Mouse (Mus musculus) limb, embryonic 13.5 days (tissue): ENCODE results near the gene Fxyd5. TPM values are rescaled to one million over a fixed set of nuclear protein-coding genes. Genes with fewer than 3 reads are reported as not detected.

Source experiments
- ATAC-seq: fragments of 200-750 bp; cut with Nextera tagmentation; 2 replicates; pipeline ENCODE4 v1.8.0; 2017; ENCODE audit warnings: low read depth, moderate number of reproducible peaks, moderate TSS enrichment; ENCODE audit not compliant: low FRiP score
- H3K27ac ChIP-seq: fragments of 300-500 bp; sonication (generic); 2 replicates; pipeline ENCODE4 v1.5.1; 2015; ENCODE audit warnings: inconsistent platforms, mild to moderate bottlenecking, moderate library complexity
- H3K27me3 ChIP-seq: fragments of 300-500 bp; sonication (generic); 2 replicates; pipeline ENCODE4 v1.6.1; 2015; ENCODE audit warnings: mild to moderate bottlenecking, inconsistent platforms
- H3K36me3 ChIP-seq: fragments of 300-500 bp; sonication (generic); 2 replicates; pipeline ENCODE4 v1.6.1; 2015; ENCODE audit warnings: inconsistent platforms, mild to moderate bottlenecking, moderate library complexity
- H3K4me1 ChIP-seq: fragments of 300-500 bp; sonication (generic); 2 replicates; pipeline ENCODE4 v1.6.1; 2015; ENCODE audit warnings: inconsistent platforms
- H3K4me2 ChIP-seq: fragments of 300-500 bp; sonication (generic); replicated peaks from 2 replicates; pipeline ENCODE4 v1.6.1; 2015; ENCODE audit warnings: inconsistent platforms, mild to moderate bottlenecking, moderate library complexity
- H3K4me3 ChIP-seq: fragments of 300-500 bp; sonication (generic); 2 replicates; pipeline ENCODE4 v1.5.1; 2015; ENCODE audit warnings: moderate library complexity, mild to moderate bottlenecking, inconsistent platforms
- H3K9ac ChIP-seq: fragments of 300-500 bp; sonication (generic); 2 replicates; pipeline ENCODE4 v1.6.1; 2015; ENCODE audit warnings: mild to moderate bottlenecking, inconsistent platforms
- H3K9me3 ChIP-seq: fragments of 300-500 bp; sonication (generic); 2 replicates; pipeline ENCODE4 v1.6.1; 2016; ENCODE audit warnings: inconsistent platforms
- WGBS: fragments of 180-500 bp; shearing (Covaris S2); methylation state at CpG from one replicate; pipeline ENCODE4 v1.1.7; 2015; 5-methylcytosine and 5-hydroxymethylcytosine counted together
- polyA plus RNA-seq: library from polyadenylated mRNA; unstranded; fragments of >200 nt; fragmentation: Nextera tagmentation; extraction: Ambion mirVana; gene quantifications from 2 replicates; pipeline ENCODE4 v1.2.1, GENCODE M21; 2015

Gene Fxyd5
- polyA plus RNA-seq, 1 experiment from 2014 or later: 17.1 TPM

- Histone ChIP-seq H3K9ac (no peak overlapping the region), H3K27ac (no peak overlapping the region), H3K4me2 (no peak overlapping the region), H3K27me3 (no peaks in the 10 kb centered on the region), H3K4me3 (no peak overlapping the region), H3K4me1 (peaks cover 5% of the 10 kb centered on the region), H3K36me3 (no peaks in the 10 kb centered on the region), H3K9me3 (no peaks in the 10 kb centered on the region)
- WGBS: 65% methylated on average over 11 of the region's 11 CpGs
- no peak for ATAC-seq
These were observed 17.8 kb upstream of the Fxyd5 start for GRCm38 (mm10) chr7:31059919-31060620.

DNA sequence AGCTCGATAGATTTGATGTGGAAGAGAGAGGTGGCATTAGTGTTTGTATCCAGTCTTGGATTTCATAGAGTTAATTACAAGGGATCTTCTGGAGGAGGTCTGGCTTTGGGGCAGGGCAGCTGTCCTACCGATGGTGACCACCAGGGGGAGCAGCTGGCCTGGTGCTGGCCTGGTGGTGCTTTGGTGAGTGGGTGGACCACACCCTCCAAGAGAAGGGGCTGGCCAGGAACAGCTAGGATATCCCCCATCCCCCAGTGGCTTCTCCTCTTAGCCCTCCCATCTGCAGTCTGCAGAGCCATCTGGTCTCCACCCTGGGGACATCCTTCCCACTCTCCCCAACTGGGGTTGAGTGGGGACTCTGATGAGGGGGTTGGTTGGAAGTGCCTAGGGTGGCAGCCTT is 16.8 kb upstream of the Fxyd5 start, which contains the start of gene Lgi4:
Gene Lgi4, plus strand, starts transcription at position 235 of the 400 bp plus-strand sequence.
- H3K4me1 ChIP-seq: peaks cover 15% of the 10 kb centered on the region
- peak within 1 kb of the TSS; percentile 8; the same call in 1 of the 2 replicates for H3K9ac ChIP-seq
- no peak within 1 kb of the TSS for H3K4me2 ChIP-seq
- H3K36me3 ChIP-seq: no peaks in the 10 kb centered on the region
- no peaks in the 10 kb centered on the region for H3K9me3 ChIP-seq
- 2% methylated on average over 2 of the region's 2 CpGs for WGBS
- no peak within 1 kb of the TSS for H3K4me3 ChIP-seq
- peak; percentile 4; the same call in 1 of the 2 replicates for ATAC-seq
- no peak within 1 kb of the TSS for H3K27ac ChIP-seq
- peaks cover 9% of the 10 kb centered on the region for H3K27me3 ChIP-seq

- WGBS: 86% methylated on average over 6 of the region's 6 CpGs
- H3K4me3 ChIP-seq: no peak overlapping the region
- no peak overlapping the region for H3K27ac ChIP-seq
- H3K9me3 ChIP-seq: no peaks in the 10 kb centered on the region
- no peak for ATAC-seq
- peaks cover 23% of the 10 kb centered on the region for H3K4me1 ChIP-seq
- H3K4me2 ChIP-seq: no peak overlapping the region
- H3K27me3 ChIP-seq: peaks cover 18% of the 10 kb centered on the region
- peak overlapping the region; percentile 8; the same call in 1 of the 2 replicates for H3K9ac ChIP-seq
- no peaks in the 10 kb centered on the region for H3K36me3 ChIP-seq
These were observed 15.9 kb upstream of the Fxyd5 start for GRCm38 (mm10) chr7:31058211-31058610.

DNA sequence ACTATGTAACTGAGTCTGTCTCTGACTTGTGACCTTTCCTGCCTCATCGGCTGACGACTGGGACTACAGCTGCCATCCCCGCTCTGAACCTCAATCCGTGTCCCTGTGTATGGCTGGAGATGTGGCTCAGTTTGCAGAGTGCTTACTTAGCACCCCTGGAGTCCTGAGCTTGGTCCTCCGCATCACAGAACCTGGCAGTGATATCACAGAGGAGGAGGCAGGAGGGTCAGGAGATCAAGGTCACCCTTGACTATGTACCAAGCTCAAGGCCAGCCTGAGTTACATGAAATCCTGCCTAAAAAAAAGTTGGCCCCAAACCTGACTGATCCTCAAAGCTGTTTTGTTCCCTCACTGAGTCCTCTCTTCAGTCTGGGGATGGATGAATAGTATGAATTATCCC is 15.4 kb upstream of the Fxyd5 start:
- Histone ChIP-seq H3K4me1 (peaks cover 28% of the 10 kb centered on the region), H3K27ac (no peak overlapping the region), H3K9ac (no peak overlapping the region), H3K4me3 (no peak overlapping the region), H3K36me3 (no peaks in the 10 kb centered on the region), H3K27me3 (peaks cover 23% of the 10 kb centered on the region), H3K4me2 (no peak overlapping the region), H3K9me3 (no peaks in the 10 kb centered on the region)
- no peak for ATAC-seq
- WGBS: 60% methylated on average over 5 of the region's 5 CpGs

DNA sequence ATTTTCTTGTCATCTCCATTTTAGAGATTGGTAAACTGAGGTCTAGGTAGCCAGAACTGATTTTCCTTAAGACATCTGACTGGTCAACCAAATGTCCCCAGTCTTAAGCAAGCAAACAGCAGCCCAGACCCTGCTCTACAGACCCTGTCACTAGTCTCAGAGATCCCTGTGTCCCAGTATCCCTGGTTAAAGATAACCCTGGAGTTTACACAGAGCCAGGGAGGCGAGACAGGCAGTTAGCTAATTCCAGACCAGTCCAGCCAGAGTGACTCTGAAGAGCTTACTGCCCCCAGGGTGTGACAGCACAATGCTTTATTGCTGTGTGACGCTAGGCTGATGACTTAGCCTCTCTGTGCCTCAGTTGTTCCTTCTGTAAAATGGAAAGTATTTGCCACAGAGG is 14.8 kb upstream of the Fxyd5 start, which contains the start of gene Fxyd1:
Gene Fxyd1, minus strand, starts transcription at position 129 of the 400 bp plus-strand sequence.
- no peak within 1 kb of the TSS for H3K9ac ChIP-seq
- no peak for ATAC-seq
- 77% methylated on average over 2 of the region's 2 CpGs for WGBS
- no peak within 1 kb of the TSS for H3K4me3 ChIP-seq
- peak within 1 kb of the TSS; percentile 22; the same call in 1 of the 2 replicates for H3K27ac ChIP-seq
- peaks cover 29% of the 10 kb centered on the region for H3K27me3 ChIP-seq
- no peaks in the 10 kb centered on the region for H3K9me3 ChIP-seq
- no peak within 1 kb of the TSS for H3K4me2 ChIP-seq
- no peaks in the 10 kb centered on the region for H3K36me3 ChIP-seq
- peaks cover 34% of the 10 kb centered on the region for H3K4me1 ChIP-seq

DNA sequence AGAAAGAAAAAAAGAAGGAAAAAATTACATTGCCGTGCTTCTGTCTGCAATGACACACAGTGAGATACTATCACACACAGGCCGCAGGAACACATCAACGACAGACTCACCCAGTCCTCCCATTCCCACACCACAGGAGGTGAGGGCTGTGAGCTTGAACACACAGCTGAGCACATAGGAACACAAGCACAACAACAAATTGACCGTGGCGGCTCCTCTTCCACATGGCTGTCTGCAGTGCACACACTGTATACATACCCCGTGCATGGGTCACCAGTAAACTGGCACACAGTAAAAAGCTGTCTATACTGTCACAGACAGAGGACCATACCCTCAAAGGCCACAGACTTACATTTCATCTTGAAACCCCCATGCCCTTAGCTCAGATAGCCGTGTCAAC is 14.2 kb upstream of the Fxyd5 start:
- no peak overlapping the region for H3K9ac ChIP-seq
- H3K27ac ChIP-seq: no peak overlapping the region
- no peak overlapping the region for H3K4me2 ChIP-seq
- peaks cover 36% of the 10 kb centered on the region for H3K27me3 ChIP-seq
- no peak overlapping the region for H3K4me3 ChIP-seq
- H3K36me3 ChIP-seq: no peaks in the 10 kb centered on the region
- no peak for ATAC-seq
- H3K9me3 ChIP-seq: no peaks in the 10 kb centered on the region
- peaks cover 40% of the 10 kb centered on the region for H3K4me1 ChIP-seq
- 79% methylated on average over 7 of the region's 7 CpGs for WGBS

- Histone ChIP-seq H3K4me1 (peaks cover 46% of the 10 kb centered on the region), H3K4me2 (peak overlapping the region; percentile 60; the same call in 1 of the 2 replicates), H3K9ac (no peak overlapping the region), H3K4me3 (no peak overlapping the region), H3K27me3 (peaks cover 41% of the 10 kb centered on the region), H3K27ac (peak overlapping the region; percentile 22; the same call in 1 of the 2 replicates), H3K36me3 (no peaks in the 10 kb centered on the region), H3K9me3 (no peaks in the 10 kb centered on the region)
- no peak for ATAC-seq
- WGBS: 25% methylated on average over 3 of the region's 4 CpGs
These were observed 13.6 kb upstream of the Fxyd5 start for GRCm38 (mm10) chr7:31055883-31056282.

GRCm38 (mm10) chr7:31055354-31055824 is 13.1 kb upstream of the Fxyd5 start:
- Histone ChIP-seq H3K4me3 (peak overlapping the region; percentile 29), H3K9me3 (no peaks in the 10 kb centered on the region), H3K4me2 (peak overlapping the region; percentile 60), H3K36me3 (no peaks in the 10 kb centered on the region), H3K27me3 (peaks cover 46% of the 10 kb centered on the region), H3K27ac (peak overlapping the region; percentile 63), H3K9ac (peak overlapping the region; percentile 46; the same call in 1 of the 2 replicates), H3K4me1 (peaks cover 51% of the 10 kb centered on the region)
- ATAC-seq: peak; percentile 85
- WGBS: 6% methylated on average over 10 of the region's 10 CpGs

- H3K9me3 ChIP-seq: no peaks in the 10 kb centered on the region
- H3K36me3 ChIP-seq: no peaks in the 10 kb centered on the region
- ATAC-seq: peak; percentile 1; the same call in 1 of the 2 replicates
- H3K4me3 ChIP-seq: peak overlapping the region; percentile 29
- peak overlapping the region; percentile 60 for H3K4me2 ChIP-seq
- peaks cover 52% of the 10 kb centered on the region for H3K27me3 ChIP-seq
- peaks cover 57% of the 10 kb centered on the region for H3K4me1 ChIP-seq
- peak overlapping the region; percentile 46 for H3K9ac ChIP-seq
- 45% methylated on average over 11 of the region's 11 CpGs for WGBS
- H3K27ac ChIP-seq: peak overlapping the region; percentile 63; the same call in 1 of the 2 replicates
These were observed 12.5 kb upstream of the Fxyd5 start for GRCm38 (mm10) chr7:31054661-31055320.

GRCm38 (mm10) chr7:31053882-31054447 is 11.7 kb upstream of the Fxyd5 start:
- H3K9me3 ChIP-seq: no peaks in the 10 kb centered on the region
- peak overlapping the region; percentile 60 for H3K4me2 ChIP-seq
- no peak overlapping the region for H3K27ac ChIP-seq
- no peak for ATAC-seq
- peaks cover 60% of the 10 kb centered on the region for H3K27me3 ChIP-seq
- H3K4me1 ChIP-seq: peaks cover 65% of the 10 kb centered on the region
- H3K36me3 ChIP-seq: no peaks in the 10 kb centered on the region
- no peak overlapping the region for H3K9ac ChIP-seq
- 22% methylated on average over 10 of the region's 10 CpGs for WGBS
- H3K4me3 ChIP-seq: no peak overlapping the region

DNA sequence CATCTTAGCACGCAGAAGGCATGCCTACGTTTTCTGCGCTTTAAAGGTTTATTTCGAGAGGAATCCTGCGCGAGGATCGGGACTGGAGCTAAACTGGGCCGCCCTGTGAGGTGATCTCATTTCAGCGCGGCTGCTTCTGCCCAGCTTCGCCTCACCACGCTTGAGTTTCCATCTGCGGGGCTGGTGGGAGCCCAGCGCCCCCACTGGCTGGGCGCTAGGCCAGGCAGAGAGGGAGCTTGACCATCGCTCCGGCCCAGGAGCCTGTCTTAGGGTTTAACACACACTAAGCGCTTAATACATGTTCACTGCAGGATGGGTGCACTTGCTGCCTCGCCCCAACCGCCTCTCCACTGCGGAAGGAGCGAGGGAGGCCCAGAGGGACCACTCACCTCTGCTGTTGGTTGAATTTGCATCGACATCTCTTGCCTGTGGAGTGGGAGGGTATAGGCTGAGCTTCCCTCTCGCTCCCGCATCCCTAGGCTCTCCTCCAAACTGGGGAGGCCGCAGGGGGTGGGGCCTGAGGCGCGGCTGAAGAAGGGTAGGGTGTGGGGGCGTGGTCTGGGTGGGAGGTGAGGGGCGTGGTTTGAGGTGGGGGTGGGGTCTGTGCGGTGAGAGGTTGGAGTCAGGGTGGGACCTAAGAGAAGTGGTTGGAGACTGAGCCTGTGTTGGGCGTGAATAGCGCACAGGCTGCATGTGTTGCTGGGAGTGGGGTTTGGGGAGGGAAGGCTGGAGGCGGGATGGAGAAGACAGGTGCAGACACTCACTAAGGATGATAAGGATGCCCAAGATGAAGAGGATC is 10.6 kb upstream of the Fxyd5 start:
- H3K9ac ChIP-seq: no peak overlapping the region
- peaks cover 71% of the 10 kb centered on the region for H3K27me3 ChIP-seq
- H3K36me3 ChIP-seq: no peaks in the 10 kb centered on the region
- peaks cover 65% of the 10 kb centered on the region for H3K4me1 ChIP-seq
- H3K4me2 ChIP-seq: peak overlapping the region; percentile 60
- peak; percentile 13; the same call in 1 of the 2 replicates for ATAC-seq
- peak overlapping the region; percentile 35 for H3K4me3 ChIP-seq
- no peak overlapping the region for H3K27ac ChIP-seq
- 2% methylated on average over 34 of the region's 34 CpGs for WGBS
- no peaks in the 10 kb centered on the region for H3K9me3 ChIP-seq
